Mouse (Mus musculus): ENCODE measurements around the gene Akap10.
"Not testable (repeated sequence)": the region's sequence is repeated elsewhere in the genome, so short reads cannot be mapped to it uniquely, and the experiment has no call there.

The Akap10 gene

DNA sequence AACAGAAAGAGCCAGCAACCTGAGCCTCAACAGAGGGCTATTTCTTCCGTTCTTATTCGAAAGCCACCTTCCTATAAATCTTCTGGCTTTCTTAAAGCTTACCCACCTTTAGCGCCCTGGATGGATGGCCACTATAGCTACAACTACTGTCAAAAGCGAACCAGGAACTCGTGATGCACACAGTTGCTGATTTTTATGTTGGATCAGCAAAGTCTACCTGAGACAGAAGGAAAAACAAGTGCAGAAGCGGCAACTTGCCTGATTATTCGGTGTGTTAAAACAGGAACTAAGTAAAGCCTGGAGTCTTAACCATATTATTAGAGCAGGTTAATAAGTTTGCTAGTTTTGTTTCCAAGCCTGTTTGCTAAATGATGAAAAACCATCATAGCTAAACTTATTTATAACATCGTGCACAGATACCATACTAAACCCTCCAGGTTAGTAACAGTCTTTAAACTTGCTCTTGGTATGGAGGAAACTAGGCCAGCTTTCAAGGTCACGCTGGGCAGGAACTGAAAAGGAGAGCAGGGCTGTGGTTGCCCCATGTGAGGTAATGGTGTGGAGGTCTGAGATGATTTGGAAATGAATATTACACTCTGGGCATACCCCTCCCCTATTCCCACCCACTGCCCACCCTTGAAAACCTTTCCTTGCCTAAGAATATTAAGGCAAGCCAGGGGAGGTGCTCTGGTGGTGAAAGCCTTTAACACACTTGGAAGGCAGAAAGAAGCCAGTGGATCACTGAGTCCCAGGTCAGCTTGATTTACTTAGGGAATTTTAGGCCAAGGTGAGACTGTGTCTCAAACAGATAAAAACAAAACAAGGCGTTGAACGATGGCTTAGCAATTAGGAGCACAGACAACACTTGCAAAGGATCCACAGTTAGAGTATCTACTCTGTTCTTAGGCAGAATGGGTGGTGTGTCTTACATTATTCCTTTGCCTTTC is 861 bp upstream of the Akap10 start:
- in situ Hi-C loops (cut with MseI, MboI), result no loop called here

DNA sequence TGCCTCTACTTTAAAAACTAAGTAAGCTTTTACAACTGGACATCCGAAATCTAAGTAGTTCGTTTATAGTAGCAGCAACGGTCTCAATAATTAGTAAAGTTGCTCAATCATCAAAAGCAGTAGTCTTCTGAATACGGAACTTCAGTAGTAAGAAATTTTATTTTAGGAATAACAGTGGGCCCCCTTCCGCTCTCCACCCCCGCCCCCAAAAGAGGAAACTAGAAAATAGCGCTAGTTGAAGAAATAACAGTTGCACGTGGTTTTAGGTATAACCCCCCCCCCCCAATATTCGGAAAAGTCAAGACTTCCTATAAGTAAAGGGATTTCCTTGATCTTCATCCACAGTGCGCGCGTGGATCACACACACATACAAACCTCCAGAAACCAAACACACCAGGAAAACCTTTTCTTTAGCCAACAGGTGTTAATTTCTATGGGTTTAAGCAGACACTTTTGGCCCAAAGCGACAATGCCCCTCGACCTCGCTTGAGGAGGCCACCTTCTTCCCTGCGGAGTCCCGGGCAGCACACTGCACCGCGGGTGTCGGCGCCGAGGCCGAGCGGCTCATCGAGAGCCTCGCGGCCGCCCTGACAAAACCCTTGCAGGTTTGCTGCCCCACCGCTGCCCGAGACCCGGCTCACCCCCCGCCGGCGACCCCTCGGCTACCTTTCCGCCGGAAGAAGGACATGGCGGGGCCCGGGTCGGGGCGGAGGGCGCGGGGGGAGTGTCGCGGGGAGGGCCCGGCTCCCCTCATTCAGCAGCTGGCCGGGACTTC is 542 bp downstream of the Akap10 start:
- in situ Hi-C loops (cut with MseI, MboI), result no loop called here

DNA sequence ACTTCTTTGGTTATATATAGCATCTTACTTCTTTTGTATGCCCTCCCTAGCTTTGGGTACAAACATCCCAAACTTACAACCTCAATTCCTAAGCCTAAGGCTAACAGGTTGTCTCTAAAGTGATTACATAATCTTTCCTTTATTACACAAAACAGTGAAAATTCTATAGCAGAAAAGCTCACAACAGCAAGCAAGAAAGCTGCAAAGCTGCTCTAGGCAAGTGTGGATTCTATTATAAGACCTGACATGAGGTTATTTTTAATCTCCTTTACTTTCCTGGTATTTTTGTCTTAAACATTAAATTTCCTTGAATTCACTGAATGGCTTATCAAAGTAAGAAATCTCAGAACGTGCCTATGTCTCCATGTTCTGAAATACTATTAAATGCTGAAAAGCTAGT is 6.7 kb downstream of the Akap10 start:
- in situ Hi-C loops (cut with MseI, MboI), result no loop called here

DNA sequence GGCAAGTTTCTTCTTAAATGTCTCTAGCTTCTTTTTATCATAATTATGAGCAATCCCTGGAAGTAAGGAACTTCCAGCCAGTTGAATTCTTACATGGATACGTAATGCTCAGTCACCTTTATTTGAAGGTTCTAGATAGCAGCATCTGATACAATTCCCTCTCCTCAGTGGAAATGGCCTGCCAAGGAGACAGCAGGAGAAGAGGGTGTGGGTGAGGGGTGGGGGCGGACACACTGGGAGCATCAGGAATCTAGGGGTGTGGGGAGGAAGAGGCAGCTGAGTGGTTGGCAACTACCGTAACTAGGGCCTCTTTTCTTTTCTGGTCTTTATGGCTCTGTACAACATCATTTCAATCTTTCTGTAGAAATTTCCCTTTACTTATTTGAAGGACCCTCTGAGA is 10.3 kb downstream of the Akap10 start:
- in situ Hi-C loops (cut with MseI, MboI), result no loop called here

DNA sequence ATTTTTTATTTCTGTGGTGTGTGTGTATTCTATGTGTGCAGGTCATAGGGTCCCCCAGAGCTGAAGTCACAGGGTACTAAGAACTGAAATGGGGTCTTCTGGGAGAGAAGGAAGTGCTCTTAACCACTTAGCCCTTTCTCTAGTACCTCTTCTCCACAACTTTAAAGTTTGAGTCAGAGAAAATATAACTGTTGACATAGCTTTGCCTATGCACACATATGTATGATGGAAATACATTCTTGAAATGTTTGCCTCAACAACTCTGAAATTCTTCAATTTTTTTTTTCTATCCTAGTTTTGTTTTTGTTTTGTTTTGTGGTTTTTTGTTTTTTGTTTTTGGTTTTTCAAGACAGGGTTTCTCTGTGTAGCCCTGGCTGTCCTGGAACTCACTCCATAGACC is 21.7 kb downstream of the Akap10 start:
- in situ Hi-C loops (cut with MseI, MboI), result no loop called here

DNA sequence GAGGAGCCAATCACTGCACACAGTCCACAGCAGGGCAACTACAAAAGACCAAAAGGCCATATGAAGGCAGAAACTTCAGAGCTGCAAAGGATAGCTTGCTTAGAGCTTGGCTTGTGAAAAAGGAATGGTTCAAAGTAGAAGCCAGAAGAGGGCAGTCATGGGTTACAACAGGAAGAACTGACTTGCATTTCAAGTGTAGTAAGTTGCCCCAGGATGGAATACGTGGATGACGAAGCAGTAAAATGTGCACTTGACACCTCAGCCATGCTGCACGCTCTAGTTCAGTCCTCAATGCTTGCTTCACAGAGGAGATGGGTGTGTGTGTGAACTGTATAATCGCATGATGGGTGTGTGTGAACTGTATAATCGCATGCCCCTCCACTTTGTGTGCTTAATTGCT is 47.9 kb downstream of the Akap10 start:
- in situ Hi-C loops (cut with MseI, MboI), result no loop called here

DNA sequence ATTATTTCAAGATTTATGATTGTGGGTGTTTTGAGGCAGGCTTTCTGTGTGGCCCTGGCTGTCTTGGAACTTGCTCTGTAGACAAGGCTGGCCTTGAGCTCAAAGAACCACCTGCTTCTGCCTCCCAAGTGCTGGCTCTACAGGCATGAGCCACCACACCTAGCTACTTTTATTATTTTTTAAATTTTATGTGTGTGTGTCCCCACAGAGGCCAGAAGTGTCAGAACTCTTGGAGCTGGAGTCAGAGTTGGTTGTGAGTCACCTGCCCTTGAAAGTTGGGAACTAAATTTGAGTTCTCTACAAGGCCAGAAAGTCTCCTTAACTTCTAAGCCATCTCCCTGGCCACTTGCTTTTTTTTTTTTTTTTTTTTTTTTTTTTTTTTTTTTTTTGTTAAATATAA is 50.1 kb downstream of the Akap10 start:
- in situ Hi-C loops (cut with MseI, MboI), result no loop called here

DNA sequence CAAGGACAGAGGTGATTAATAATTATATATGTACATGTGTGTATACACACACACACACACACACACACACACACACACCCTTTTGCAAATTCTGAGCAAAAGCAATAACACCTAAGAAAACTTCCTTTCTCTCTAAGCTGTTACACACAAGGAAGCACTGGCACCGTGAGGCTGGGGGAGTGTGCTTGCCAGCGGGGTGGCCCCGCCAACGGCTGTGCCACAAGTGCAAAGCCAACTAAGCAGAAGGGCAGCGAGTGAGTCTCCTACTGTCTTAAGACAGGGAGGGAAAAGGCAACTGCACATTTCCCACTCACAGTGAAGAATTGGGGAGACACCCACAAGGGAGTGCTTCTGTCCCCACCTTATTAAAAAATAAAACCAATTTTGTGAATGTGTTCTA is 58.2 kb downstream of the Akap10 start:
- in situ Hi-C loops (cut with MseI, MboI), result no loop called here

DNA sequence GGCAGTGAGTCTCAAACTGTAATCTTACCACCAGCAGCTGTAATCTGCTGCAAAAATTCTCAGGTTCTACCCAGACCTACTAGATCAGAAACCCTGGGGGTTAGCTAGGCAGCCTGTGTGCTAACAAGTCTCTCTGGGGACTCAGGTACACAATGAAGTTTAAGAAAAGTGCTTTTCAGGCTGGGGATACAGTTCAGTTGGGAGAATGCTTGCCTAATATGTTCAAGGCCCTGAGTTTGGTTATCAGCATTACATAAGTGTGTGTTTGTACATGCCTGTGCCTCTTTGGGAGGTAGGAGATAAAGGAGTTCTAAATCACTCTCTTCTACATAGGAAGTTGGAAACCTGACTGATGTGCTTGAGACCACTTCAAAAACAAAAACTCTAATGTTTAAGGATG is 63.2 kb downstream of the Akap10 start:
- in situ Hi-C loops (cut with MseI, MboI), result no loop called here

DNA sequence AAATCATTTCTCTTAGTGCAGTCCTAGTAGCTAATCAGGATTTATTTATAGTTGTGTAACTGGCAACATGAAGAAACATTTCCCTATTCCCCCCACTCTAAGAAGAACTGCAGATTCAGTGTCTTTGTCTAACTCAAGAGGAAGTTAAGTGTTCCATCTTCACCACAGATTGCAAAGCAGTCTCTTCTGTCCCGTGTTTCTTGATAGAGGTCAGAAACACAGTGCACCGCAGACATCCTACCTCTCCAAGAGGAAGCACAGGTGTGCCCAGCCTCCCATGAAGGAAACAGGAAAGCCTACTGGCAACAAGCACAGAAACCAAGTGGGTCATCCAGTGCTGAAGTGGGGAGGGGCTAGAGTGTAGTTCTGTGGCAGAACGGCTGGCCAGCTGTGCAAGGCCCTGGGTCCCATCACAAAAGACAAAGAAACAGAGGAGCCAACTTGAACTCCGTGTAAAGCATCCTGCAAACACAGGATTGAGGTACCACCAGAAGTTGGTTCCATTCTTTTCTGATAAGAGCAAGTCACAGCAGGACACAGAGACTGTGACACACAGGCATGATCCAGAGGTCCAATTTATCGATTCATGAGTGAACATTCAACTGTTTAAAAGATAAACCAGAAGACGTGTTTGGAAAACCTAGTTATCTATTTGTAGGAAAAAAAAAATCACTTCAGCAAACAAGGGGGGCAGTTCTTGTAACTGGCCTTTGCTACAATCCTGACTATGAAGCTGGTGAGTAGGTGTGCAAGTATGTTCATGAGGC is 68.1 kb downstream of the Akap10 start:
- in situ Hi-C loops (cut with MseI, MboI), result no loop called here

DNA sequence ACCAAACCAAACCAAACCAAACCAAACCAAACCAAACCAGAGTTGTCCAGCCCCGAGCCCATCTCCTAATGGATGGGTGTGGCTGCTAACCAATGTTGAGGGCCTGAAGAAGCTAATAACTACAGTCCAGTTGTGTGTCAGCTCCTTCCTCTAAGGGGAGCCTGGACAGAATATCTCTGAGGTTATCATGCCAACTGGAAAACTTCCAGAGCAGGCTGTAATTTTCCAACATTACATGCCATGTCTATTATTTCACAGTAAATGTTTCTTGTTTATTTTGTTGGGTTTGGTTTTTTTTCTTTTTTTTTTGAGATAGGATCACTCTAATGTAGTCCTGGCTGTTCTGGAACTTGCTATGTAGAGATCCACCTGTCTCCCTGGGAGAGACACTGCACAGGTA is 70.7 kb downstream of the Akap10 start:
- in situ Hi-C loops (cut with MseI, MboI), result no loop called here

DNA sequence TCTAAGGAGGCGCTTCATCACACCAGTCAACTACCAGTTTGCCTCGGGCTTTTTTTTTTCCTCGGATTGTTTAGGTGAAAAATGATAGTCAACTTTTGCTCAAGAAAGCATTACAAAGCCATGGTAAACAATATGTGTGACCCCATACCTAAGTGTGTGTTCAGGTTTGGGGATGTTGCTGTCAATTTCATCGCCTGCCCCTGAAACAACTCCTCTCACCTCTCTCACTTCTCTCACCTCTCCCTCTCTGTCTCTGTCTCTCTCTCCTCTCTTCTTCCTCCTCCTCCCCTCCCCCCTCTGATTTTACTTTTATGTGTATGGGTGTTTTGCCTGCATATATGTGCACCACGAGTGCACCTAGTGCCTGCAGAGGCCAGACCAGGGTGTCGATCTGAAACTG is 74.5 kb downstream of the Akap10 start:
- in situ Hi-C loops (cut with MseI, MboI), result no loop called here

DNA sequence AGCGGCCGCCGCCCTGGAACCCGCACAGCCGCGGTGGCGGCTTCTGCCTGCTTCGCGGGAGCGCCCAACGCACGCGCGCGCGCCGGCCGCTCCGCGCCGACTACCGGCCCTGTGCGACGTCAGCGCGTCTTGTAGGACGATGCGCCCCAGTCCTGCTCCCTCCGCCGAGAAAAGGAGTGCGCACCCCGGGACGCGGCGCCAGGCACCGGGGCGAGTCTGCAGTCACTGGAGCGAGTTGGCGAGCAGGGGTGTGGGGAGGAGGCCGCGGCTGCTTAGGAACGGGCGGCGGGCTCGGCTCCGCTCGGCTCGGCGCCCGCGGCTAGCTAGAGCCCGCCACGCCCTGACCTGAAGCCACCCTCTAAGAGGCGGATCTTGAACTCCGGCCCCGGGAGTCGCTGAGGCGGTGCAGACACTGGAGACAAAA is 75.1 kb downstream of the Akap10 start, which contains the start of gene Ulk2:
Gene Ulk2, minus strand, starts transcription at position 86 of the 424 bp plus-strand sequence.
- in situ Hi-C loops (cut with MseI, MboI), result no loop called here

DNA sequence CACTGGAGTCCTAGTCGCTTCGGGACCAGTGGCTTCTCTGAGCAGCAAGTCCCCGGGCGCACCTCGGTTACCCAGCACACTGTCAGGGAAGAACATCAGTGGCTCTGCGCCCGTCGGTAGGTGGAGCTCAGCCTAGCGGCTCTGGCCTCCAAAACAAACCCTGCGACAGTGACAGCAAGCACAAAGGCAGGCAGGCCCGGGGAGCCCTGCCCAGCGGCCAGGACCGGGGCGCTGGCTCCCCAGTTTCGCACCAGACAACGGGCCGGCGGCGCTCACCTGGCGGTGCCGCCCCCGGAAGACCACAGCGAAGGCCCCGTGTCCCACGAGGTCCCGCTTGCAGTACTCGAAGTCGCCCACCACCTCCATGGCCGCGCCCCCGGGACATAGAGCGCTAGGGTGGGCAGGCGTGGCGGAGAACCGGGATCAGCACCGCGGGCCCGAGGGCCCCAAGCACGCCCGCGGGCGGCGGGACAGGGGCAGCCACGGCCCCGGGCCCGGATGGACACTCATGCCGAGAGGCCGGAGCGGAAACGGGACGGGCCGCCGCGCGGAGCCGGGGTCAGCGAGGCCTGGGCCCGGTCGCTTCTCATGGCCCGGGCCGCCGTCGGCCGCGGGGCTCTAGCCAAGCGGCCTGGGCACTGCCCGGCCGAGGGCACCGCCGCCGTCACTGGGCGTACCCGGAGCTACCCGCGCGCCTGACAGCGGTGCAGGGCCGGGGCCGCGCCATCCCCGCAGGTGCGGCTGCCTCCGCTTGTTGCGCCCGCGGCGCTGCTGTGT is 75.7 kb downstream of the Akap10 start:
- in situ Hi-C loops (cut with MseI, MboI), result no loop called here

DNA sequence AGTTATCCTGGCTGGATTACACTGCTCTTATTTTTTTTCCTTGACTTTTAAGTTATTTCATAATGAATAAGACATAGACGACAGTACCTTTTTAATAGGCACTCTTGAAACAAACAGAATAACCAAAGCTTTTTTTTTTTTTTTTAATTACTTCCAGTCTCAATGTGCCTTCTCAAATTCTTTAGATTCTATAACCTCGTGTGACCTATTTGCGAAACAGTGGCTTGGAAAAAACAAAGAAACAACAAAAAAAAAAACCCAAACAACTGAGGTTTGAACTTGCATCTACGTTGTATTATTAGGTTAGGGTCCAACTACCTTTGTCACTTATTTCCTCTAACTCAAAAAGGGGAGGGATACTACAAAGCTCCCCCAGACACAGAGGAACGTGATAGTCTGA is 76.4 kb downstream of the Akap10 start:
- in situ Hi-C loops (cut with MseI, MboI), result no loop called here

DNA sequence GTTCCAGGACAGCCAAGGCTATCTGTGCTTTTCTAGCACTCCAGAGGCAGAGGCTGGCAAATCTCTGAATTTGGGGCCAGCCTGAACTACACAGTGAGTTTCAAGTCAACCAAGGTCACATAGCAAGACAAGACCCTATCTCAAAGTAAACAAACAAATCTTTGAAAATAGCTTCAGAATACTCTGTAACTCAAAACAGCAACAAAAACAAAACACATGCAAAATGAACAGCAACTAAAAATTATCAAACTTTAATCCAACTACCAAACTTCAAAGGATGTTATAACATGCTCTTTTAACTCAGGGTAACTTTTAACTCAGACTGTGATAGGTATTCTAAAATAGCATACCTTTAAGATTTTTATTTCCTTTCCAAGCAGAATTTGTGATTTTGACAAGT is 77.1 kb downstream of the Akap10 start:
- in situ Hi-C loops (cut with MseI, MboI), result no loop called here

DNA sequence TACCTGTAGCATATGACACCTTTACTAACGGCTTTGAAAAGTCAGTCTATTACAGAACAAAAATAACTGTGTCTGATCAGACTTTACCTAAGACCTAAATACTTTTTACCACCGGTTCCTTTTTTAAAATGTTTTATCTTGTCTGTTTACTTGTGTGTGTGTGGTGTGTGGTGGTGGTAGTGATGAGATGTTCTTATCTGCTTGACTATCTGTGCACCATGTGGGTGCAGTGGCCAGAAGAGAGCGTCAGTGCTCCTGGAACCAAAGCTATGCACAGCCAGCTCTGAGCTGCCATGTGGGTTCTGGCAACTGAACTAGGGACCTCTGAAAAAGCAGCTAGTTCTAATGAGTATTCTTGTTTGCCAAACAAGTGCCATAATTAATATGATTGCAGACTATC is 78.9 kb downstream of the Akap10 start:
- in situ Hi-C loops (cut with MseI, MboI), result no loop called here

DNA sequence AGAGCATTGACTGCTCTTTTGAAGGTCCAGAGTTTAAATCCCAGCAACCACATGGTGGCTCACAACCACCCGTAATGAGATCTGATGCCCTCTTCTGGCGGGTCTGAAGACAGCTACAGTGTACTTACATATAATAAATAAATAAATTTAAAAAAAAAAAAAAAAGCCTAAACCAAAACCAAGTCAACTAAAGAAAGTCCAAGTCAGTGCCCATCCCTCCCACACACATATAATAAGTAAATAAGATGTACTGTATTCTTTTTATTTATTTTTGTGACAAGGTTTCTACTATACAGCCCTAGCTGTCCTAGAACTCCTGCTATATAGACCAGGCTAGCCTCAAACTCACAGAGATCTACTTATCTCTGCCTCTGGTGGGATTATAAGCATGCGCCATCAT is 89.4 kb downstream of the Akap10 start:
- in situ Hi-C loops (cut with MseI, MboI), result not testable (repeated sequence)

DNA sequence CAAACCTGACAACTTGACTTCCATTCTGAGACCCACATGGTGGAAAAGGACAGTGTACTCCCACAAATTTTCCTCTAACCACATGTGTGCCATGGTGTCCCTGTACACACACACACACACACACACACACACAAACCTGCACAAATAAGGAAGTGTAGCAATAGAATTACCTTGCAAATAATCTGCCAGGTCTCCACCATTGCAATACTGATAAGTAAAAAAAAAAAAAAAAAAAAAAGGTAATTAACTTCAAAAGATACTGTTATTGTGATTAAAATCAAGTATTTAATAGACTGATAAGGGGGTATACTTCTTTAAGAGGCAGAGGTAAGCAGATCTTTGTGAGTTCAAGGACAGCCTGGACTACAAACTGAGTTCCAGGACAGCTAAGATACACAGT is 90.1 kb downstream of the Akap10 start:
- in situ Hi-C loops (cut with MseI, MboI), result no loop called here

DNA sequence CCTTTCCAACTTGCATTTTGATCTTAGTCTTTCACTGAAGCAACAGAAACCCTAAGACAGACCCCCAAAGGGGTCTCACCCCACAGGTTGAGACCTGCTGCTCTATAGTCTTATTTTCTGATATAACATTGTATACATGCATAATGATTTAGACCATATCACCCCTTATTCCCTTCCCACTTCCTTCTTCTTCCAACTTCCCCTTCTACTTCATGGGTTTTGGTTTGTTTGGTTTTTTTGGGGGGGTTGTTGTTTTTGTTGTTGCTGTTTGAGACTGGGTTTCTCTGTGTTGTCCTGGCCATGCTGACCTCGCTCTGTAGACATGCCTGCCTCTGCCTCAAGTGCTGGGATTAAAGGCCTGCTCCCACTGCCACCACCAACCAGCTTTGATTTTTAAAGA is 90.9 kb downstream of the Akap10 start:
- in situ Hi-C loops (cut with MseI, MboI), result no loop called here
